Mouse (Mus musculus): ENCODE results near the gene Flrt2.

Gene Flrt2

GRCm38 (mm10) chr12:95737571-95737970, 45.5 kb downstream of the Flrt2 start:
- DNase-seq = no peak

GRCm38 (mm10) chr12:95738031-95738430, 46.0 kb downstream of the Flrt2 start:
- DNase-seq = no peak

GRCm38 (mm10) chr12:95738491-95739135, 46.6 kb downstream of the Flrt2 start:
- DNase-seq = no peak

- DNase-seq = no peak
Observed at GRCm38 (mm10) chr12:95739739-95740138, 47.7 kb downstream of the Flrt2 start.

GRCm38 (mm10) chr12:95741296-95741695, 49.3 kb downstream of the Flrt2 start:
- peak; percentile 6 to 11 for DNase-seq

GRCm38 (mm10) chr12:95744307-95744706, 52.3 kb downstream of the Flrt2 start:
- no peak for DNase-seq

GRCm38 (mm10) chr12:95746856-95747579, 55.0 kb downstream of the Flrt2 start:
- peak; percentile 15 to 38 for DNase-seq

- no peak for DNase-seq
Observed at GRCm38 (mm10) chr12:95748760-95749159, 56.7 kb downstream of the Flrt2 start.

- no peak for DNase-seq
Observed at GRCm38 (mm10) chr12:95749248-95749647, 57.2 kb downstream of the Flrt2 start.

- DNase-seq = no peak
Observed at GRCm38 (mm10) chr12:95759212-95759746, 67.3 kb downstream of the Flrt2 start.

GRCm38 (mm10) chr12:95765255-95765654, 73.2 kb downstream of the Flrt2 start:
- no peak for DNase-seq

- no peak for DNase-seq
Observed at GRCm38 (mm10) chr12:95769041-95769440, 77.0 kb downstream of the Flrt2 start.

- DNase-seq = no peak
Observed at GRCm38 (mm10) chr12:95770251-95770650, 78.2 kb downstream of the Flrt2 start.

- no peak for DNase-seq
Observed at GRCm38 (mm10) chr12:95790146-95790545, 98.1 kb downstream of the Flrt2 start.

- DNase-seq = no peak
Observed at GRCm38 (mm10) chr12:95816660-95817059, 124.6 kb downstream of the Flrt2 start.

Measured in lung, adult 18-20 months (tissue).